Mouse (Mus musculus): ENCODE results near the gene Dtx1. TPM values are rescaled to one million over a fixed set of nuclear protein-coding genes. Genes with fewer than 3 reads are reported as not detected.

Dtx1 gene
- polyA plus RNA-seq (2012; rRNA removed): 6.1 and 7.0 TPM in 2 replicates

GRCm38 (mm10) chr5:120711827-120712226 lies at the start of gene Dtx1:
Dtx1 (minus strand) TSS chr5:120711927.
- no peak for DNase-seq (ENCODE audit: low read depth)

- DNase-seq (ENCODE audit: low read depth): no peak
Measured at GRCm38 (mm10) chr5:120754215-120754614, 42.5 kb upstream of the Dtx1 start.

- DNase-seq (ENCODE audit: low read depth): no peak
Measured at GRCm38 (mm10) chr5:120752786-120753185, 41.1 kb upstream of the Dtx1 start.

- no peak for DNase-seq (ENCODE audit: low read depth)
Measured at GRCm38 (mm10) chr5:120751206-120751605, 39.5 kb upstream of the Dtx1 start.

- no peak for DNase-seq (ENCODE audit: low read depth)
Measured at GRCm38 (mm10) chr5:120749688-120750087, 38.0 kb upstream of the Dtx1 start, which contains the start of gene Oas2. Oas2 (minus strand) TSS chr5:120749853.

GRCm38 (mm10) chr5:120746451-120746850 lies 34.7 kb upstream of the Dtx1 start:
- DNase-seq (ENCODE audit: low read depth): no peak

GRCm38 (mm10) chr5:120742125-120742524 lies 30.4 kb upstream of the Dtx1 start:
- no peak for DNase-seq (ENCODE audit: low read depth)

- no peak for DNase-seq (ENCODE audit: low read depth)
Measured at GRCm38 (mm10) chr5:120734380-120734990, 22.8 kb upstream of the Dtx1 start.

GRCm38 (mm10) chr5:120733696-120734095 lies 22.0 kb upstream of the Dtx1 start:
- DNase-seq (ENCODE audit: low read depth): no peak

- no peak for DNase-seq (ENCODE audit: low read depth)
Measured at GRCm38 (mm10) chr5:120732740-120733139, 21.0 kb upstream of the Dtx1 start.

GRCm38 (mm10) chr5:120729319-120729718 lies 17.6 kb upstream of the Dtx1 start:
- DNase-seq (ENCODE audit: low read depth): no peak

- DNase-seq (ENCODE audit: low read depth): no peak
Measured at GRCm38 (mm10) chr5:120725811-120726455, 14.2 kb upstream of the Dtx1 start.

- no peak for DNase-seq (ENCODE audit: low read depth)
Measured at GRCm38 (mm10) chr5:120721005-120721404, 9.3 kb upstream of the Dtx1 start.

GRCm38 (mm10) chr5:120718600-120719378 lies 7.1 kb upstream of the Dtx1 start:
- no peak for DNase-seq (ENCODE audit: low read depth)

GRCm38 (mm10) chr5:120717136-120717535 lies 5.4 kb upstream of the Dtx1 start:
- DNase-seq (ENCODE audit: low read depth): no peak

- DNase-seq (ENCODE audit: low read depth): no peak
Measured at GRCm38 (mm10) chr5:120714314-120714713, 2.6 kb upstream of the Dtx1 start.

GRCm38 (mm10) chr5:120712721-120713120 lies 994 bp upstream of the Dtx1 start:
- no peak for DNase-seq (ENCODE audit: low read depth)

- DNase-seq (ENCODE audit: low read depth): no peak
Measured at GRCm38 (mm10) chr5:120711416-120711815, 311 bp downstream of the Dtx1 start.

GRCm38 (mm10) chr5:120710826-120711248 lies 890 bp downstream of the Dtx1 start:
- DNase-seq (ENCODE audit: low read depth): no peak

GRCm38 (mm10) chr5:120710161-120710825 lies 1.4 kb downstream of the Dtx1 start:
- no peak for DNase-seq (ENCODE audit: low read depth)

GRCm38 (mm10) chr5:120706976-120707375 lies 4.8 kb downstream of the Dtx1 start:
- DNase-seq (ENCODE audit: low read depth): no peak

- no peak for DNase-seq (ENCODE audit: low read depth)
Measured at GRCm38 (mm10) chr5:120706541-120706940, 5.2 kb downstream of the Dtx1 start.
